Mouse (Mus musculus) T-helper 17 cell (primary cell): ENCODE measurements at regions not wholly inside any gene's neighbourhood (a gene's known extent, or its start where the extent isn't known, plus 50 kb on each side); places are given as distances from the start of the nearest gene placed in this dataset.

ENCODE experiments used
- in situ Hi-C, 2 experiments: fragments of 300-600 bp; cut with MboI, MseI; formaldehyde crosslinking; loops; 1 replicate in 1 of 2; 2 replicates in 1 of 2; pipeline ENCODE4 v1.15.1; 2025; ENCODE audit warnings: high pct_unique_total_duplicates in 2 of 2

GRCm38 (mm10) chr13:5760030-5760429, 101.3 kb upstream of the Klf6 start:
- in situ Hi-C loops, result no loop called here

DNA sequence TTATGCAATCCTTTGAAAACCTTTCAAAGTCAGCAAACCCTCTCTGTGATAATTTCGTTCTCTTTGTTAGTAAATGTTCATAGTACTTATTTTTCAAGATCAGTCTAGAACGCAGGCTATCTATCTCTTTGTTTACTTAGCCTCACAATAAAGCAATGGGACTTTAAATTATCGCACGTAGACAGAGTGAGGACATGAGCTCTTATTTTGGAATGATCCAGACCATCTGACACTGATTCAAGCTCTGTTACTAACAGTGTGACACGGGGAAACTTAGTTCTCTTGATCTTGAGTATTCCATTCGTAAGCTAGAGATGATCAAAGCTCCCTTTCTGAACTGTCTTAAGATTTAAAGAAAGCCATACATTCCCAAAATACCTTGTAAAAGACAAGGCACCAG, 94.9 kb upstream of the Klf6 start:
- in situ Hi-C loops, result loop anchor here (5.0 kb wide), 5 partner anchors 49 to 706 kb away; no protein-coding TSS in a partner anchor

DNA sequence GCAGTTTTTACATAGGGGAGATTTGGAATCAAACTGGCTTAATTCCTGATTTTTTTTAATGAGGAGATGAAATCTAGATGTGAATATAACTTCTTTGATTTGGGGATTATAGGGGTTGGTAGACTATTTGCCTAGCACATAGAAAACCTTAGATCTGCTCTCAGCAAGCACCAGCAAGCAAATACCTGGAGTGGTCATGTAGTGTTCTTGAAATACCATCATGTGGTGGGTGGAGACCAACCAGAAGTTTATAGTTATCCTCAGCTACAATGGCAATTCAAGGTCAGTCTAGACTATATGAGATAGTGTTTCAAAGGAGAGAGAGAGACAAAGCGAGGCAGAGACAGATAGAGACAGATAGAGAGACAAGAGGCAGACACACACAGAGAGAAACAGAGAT, 94.1 kb upstream of the Klf6 start:
- in situ Hi-C loops, result loop anchor here (5.0 kb wide), 5 partner anchors 50 to 705 kb away; no protein-coding TSS in a partner anchor

DNA sequence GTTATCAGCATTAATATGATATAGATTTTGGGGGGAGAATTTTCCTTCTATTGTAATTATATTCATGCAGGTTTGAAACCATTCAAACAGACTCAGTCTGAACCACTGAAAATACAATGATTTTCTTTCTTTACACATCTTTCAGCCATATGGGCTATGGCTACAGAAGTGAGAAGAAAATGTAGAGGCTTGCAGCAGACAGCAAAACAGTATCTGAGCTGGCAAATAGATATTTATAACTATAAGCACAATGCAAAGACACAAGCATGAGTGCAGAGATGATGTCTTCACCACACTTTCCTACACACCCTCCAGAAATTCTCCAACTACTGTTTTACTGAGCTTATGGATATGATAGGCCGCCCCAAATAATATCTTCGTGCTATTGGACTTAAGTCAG, 92.6 kb upstream of the Klf6 start:
- in situ Hi-C loops, result loop anchor here (5.0 kb wide), 5 partner anchors 51 to 704 kb away; no protein-coding TSS in a partner anchor

DNA sequence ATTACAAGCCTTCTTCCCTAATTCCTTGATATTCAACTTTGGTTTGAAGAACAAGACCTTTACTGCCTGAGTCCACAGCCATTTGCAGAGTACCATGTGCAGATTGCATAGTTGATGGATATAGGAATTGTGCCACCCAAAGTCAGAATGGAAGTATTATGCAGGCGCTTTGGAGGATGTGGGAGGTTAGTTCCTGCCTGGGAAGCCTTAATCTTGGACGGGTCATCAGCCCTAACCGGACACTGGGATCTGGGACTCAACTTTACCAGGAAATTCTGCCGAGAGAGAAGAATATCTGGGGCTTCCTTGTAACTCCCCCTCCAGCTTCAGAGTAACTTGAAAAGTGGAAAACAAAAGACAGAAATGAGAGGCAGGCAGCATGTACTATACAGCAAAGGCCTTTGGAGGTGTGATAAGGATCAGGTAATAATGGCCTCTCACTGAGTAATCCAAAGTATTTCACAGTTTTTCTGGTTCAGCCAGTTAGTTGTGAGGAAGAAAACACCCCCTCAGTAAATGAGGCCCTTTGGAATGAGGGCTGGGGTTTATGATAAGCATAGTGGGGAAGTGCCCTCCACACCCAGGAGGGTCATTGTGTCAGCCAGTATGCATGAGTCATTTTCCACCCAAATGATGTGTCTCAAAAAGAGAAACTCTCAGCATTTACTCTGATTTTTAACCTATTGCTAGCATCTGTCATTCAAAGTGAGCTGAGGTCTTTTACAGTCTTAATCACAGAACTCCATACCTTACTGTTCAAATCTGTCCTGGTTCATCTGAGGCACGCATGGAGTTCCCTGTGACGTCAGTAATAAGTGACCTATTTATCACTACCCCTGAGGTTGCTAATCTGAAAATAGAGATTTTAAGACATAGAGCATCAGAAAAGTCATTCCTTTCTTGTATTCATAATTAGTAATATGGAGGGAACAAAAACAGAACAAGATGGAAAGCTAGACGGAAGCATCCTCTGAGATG, 91.7 kb upstream of the Klf6 start:
- in situ Hi-C loops, result loop anchor here (5.0 to 10.0 kb wide), 8 partner anchors 52 to 995 kb away; partner anchors contain the start of gene Klf6 (in 1 of the 2)

DNA sequence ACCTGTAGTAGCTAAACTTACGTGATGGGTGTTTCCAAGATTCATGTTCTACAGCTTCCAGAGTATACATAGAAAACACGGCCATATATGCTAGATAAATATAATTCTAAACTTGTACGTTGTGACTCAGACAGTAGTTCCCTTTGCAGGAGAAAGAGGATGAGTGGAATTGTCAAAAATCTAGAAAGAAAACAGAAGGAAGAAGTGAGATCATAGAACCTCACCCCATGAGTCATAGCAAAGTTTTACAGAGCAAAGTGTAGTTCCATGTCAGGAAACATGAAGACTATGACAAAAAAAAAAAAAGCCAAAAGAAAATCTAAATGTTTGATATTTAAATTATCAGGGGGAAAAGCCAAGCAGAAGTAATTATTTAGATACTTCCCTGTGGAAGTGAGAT, 87.5 kb upstream of the Klf6 start:
- in situ Hi-C loops, result loop anchor here (5.0 to 10.0 kb wide), 3 partner anchors 88 to 999 kb away; partner anchors contain the start of gene Klf6 (in 1 of the 2)

DNA sequence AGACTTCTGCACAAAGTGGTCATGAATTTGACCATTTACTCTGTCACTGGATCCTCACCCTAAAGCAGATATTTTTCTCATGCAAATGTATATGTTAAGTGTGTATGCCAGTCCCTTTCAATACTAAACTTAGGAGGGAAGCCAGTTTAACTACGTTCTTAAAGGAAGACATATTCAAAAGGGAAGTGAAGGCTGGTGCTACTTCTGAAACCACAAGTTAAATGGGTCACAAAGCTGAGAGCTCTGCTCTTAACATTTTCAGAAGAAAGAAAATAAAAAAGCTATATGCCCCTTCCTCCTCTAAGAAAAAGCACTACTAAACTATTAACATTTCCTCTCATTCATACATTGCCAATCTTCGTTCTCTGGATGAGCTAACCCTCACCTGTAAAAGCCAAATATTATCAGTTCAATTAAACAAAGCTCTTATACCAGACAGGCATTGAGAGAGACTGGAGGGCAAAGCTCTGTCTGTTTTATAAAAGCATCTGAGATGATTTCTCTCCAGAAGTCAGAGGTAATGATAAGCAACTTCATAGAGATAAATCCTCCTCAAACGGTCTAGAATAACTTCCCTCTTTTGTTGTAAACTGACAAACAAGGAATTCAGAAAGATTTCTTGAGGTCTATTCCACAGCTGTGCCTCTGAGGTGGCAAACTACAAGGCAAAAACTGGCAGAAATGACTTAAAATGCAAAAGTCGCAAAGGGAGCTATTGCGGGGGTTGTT, 82.7 kb upstream of the Klf6 start:
- in situ Hi-C loops, result loop anchor here (5.0 to 10.0 kb wide), 4 partner anchors 84 to 1004 kb away; partner anchors contain the start of gene Klf6 (in 1 of the 2)

GRCm38 (mm10) chr13:5779410-5779809, 81.9 kb upstream of the Klf6 start:
- in situ Hi-C loops, result loop anchor here (5.0 to 10.0 kb wide), 4 partner anchors 83 to 1005 kb away; partner anchors contain the start of gene Klf6 (in 1 of the 2)

DNA sequence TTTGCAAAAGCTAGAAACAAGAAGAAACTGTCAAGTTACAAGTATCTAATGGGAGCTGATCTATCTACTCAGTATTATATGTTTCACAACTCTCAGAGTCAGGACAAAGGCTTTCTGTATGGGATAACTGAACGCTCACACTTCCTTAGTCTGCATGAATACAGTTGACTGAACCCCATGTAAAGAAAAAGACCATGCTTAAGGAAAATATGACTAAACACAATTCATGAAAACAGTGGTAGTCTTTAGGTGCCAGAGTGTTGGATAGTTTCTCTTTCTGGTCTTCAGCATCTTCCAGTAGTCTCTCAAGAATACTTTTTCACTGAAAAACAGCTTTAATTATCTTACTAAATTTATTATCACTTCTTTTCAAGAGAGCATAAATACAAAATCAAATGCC, 78.7 kb upstream of the Klf6 start:
- in situ Hi-C loops, result no loop called here

GRCm38 (mm10) chr13:5787114-5787513, 74.2 kb upstream of the Klf6 start:
- in situ Hi-C loops, result no loop called here

GRCm38 (mm10) chr13:5789302-5789701, 72.0 kb upstream of the Klf6 start:
- in situ Hi-C loops, result no loop called here

GRCm38 (mm10) chr13:5802079-5802478, 59.2 kb upstream of the Klf6 start:
- in situ Hi-C loops, result loop anchor here in 1 of 2 experiments (5.0 kb wide), 1 partner anchor 40 kb away; no protein-coding TSS in a partner anchor

- in situ Hi-C loops, result loop anchor here in 1 of 2 experiments (5.0 kb wide), 1 partner anchor 39 kb away; no protein-coding TSS in a partner anchor
Observed at GRCm38 (mm10) chr13:5802826-5803225, 58.5 kb upstream of the Klf6 start.

- in situ Hi-C loops, result loop anchor here in 1 of 2 experiments (5.0 kb wide), 1 partner anchor 39 kb away; no protein-coding TSS in a partner anchor
Observed at GRCm38 (mm10) chr13:5803540-5804380, 57.5 kb upstream of the Klf6 start.

- in situ Hi-C loops, result loop anchor here in 1 of 2 experiments (5.0 kb wide), 1 partner anchor 38 kb away; no protein-coding TSS in a partner anchor
Observed at GRCm38 (mm10) chr13:5804381-5804941, 56.8 kb upstream of the Klf6 start.

- in situ Hi-C loops, result no loop called here
Observed at GRCm38 (mm10) chr13:5808380-5808779, 52.9 kb upstream of the Klf6 start.
